In the genomic region with DNA sequence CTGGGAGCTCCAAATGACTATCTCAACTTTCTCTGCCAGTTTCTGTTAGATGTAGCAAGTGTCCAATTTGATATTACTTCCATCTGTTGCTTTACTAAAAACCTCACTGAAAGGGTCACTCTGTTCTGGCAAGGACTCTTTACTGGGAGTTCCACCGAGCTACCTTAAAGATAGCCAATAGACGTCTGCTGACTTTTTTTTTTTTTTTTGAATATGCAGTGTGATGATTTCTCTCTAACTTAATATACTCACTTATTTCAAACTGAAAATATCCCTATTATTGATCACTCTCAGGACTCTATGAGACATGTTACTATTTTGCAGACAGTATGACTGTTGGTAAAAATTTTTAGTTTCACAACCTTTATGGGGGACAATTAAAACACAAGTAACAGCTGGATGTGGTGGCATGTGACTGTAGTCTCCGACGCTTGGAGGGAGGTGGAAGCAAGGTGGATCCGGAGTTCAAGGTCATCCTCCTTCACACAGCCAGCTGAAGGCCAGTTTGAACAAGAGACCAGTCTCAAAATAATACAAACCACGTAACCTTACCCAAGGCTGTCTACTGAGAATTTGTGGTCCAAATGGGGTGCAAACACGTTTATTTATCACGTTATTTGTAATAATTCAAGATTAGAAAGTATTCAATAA, we compare ENCODE assay signal across 8 mouse cellular contexts. TPM values are rescaled to one million over a fixed set of nuclear protein-coding genes. Genes with fewer than 3 reads are reported as not detected.
DNase-seq lines count a peak whose midpoint lies in the region; ATAC-seq lines count a peak whose summit lies in the region.

No protein-coding gene starts in this region.

- H3K4me2 ChIP-seq in neural tube, embryonic 11.5 days (ENCODE audit: low read depth), result peak overlapping the region; percentile 71
- H3K4me2 ChIP-seq in forebrain, embryonic 14.5 days (ENCODE audit: low read length), result peak overlapping the region; percentile 70
- peak overlapping the region; percentile 73 for H3K4me2 ChIP-seq in limb, embryonic 13.5 days (replicated peaks)
- H3K4me2 ChIP-seq in stomach, embryonic 16.5 days (ENCODE audit: low read depth, low read length), result peak overlapping the region; percentile 80

- 0 out of 2 replicates have a peak, but pooled peaks cover 5% of the 10 kb centered on the region for H3K4me1 ChIP-seq in neural tube, embryonic 11.5 days (ENCODE audit: control insufficient read depth, insufficient read depth, low read length)
- H3K4me1 ChIP-seq in forebrain, embryonic 14.5 days (ENCODE audit: control insufficient read depth, insufficient read depth, low read length), result peaks cover 7% of the 10 kb centered on the region; the same call in 1 of the 2 replicates
- peaks cover 21% of the 10 kb centered on the region for H3K4me1 ChIP-seq in limb, embryonic 13.5 days
- peaks cover 9% of the 10 kb centered on the region; the same call in 1 of the 2 replicates for H3K4me1 ChIP-seq in stomach, embryonic 16.5 days (ENCODE audit: control insufficient read depth, insufficient read depth, low read length)

- no peaks in the 10 kb centered on the region for H3K9me3 ChIP-seq in neural tube, embryonic 11.5 days (ENCODE audit: control insufficient read depth, low read length)
- no peaks in the 10 kb centered on the region for H3K9me3 ChIP-seq in forebrain, embryonic 14.5 days (replicated peaks; ENCODE audit: control insufficient read depth, low read length)
- no peaks in the 10 kb centered on the region for H3K9me3 ChIP-seq in limb, embryonic 13.5 days
- H3K9me3 ChIP-seq in stomach, embryonic 16.5 days (replicated peaks; ENCODE audit: control insufficient read depth, low read length), result no peaks in the 10 kb centered on the region

- 35% methylated on average over 8 of the region's 8 CpGs for WGBS in neural tube, embryonic 11.5 days
- WGBS in forebrain, embryonic 14.5 days, result 32% methylated on average over 8 of the region's 8 CpGs
- 15% methylated on average over 8 of the region's 8 CpGs for WGBS in limb, embryonic 13.5 days
- WGBS in stomach, embryonic 16.5 days, result 11% methylated on average over 8 of the region's 8 CpGs

- peak overlapping the region; percentile 58 for H3K9ac ChIP-seq in neural tube, embryonic 11.5 days (ENCODE audit: low read length)
- H3K9ac ChIP-seq in forebrain, embryonic 14.5 days (ENCODE audit: low read length), result peak overlapping the region; percentile 83; the same call in 1 of the 2 replicates
- peak overlapping the region; percentile 81 for H3K9ac ChIP-seq in limb, embryonic 13.5 days
- H3K9ac ChIP-seq in stomach, embryonic 16.5 days (ENCODE audit: low read length), result peak overlapping the region; percentile 86

- no peak for DNase-seq in neural tube, embryonic 11.5 days (ENCODE audit: low spot score)
- no peak for DNase-seq in neural tube, embryonic 10.5 days (ENCODE audit: extremely low spot score, low spot score)
- DNase-seq in forebrain, embryonic 14.5 days (ENCODE audit: low spot score), result no peak
- no peak for DNase-seq in layer of hippocampus, adult 9-10 months (ENCODE audit: low spot score)
- DNase-seq in retina, embryonic 14.5 days (ENCODE audit: low spot score), result no peak

- H3K27me3 ChIP-seq in neural tube, embryonic 11.5 days (ENCODE audit: control insufficient read depth, insufficient read depth, low read length), result no peaks in the 10 kb centered on the region
- no peaks in the 10 kb centered on the region for H3K27me3 ChIP-seq in forebrain, embryonic 14.5 days (replicated peaks; ENCODE audit: control insufficient read depth, insufficient read depth, low read length)
- no peaks in the 10 kb centered on the region for H3K27me3 ChIP-seq in limb, embryonic 13.5 days
- H3K27me3 ChIP-seq in stomach, embryonic 16.5 days (ENCODE audit: control insufficient read depth, insufficient read depth, low read length), result no peaks in the 10 kb centered on the region

- ATAC-seq in neural tube, embryonic 11.5 days (ENCODE audit: insufficient read depth, low FRiP score, low TSS enrichment), result no peak
- no peak for ATAC-seq in forebrain, embryonic 14.5 days
- no peak for ATAC-seq in limb, embryonic 13.5 days (ENCODE audit: low FRiP score, low read depth)
- no peak for ATAC-seq in stomach, embryonic 16.5 days (ENCODE audit: insufficient read depth, low FRiP score)
- no peak for ATAC-seq in megakaryocyte progenitor cell, adult 5-6 weeks (replicated peaks; ENCODE audit: poor library complexity)

- peak overlapping the region; percentile 70; the same call in 1 of the 2 replicates for H3K27ac ChIP-seq in neural tube, embryonic 11.5 days (ENCODE audit: low read depth, low read length)
- no peak overlapping the region for H3K27ac ChIP-seq in forebrain, embryonic 14.5 days (ENCODE audit: low read depth, low read length)
- 0 out of 2 replicates have a peak overlapping the region, but pooled peaks have one; percentile 76 for H3K27ac ChIP-seq in limb, embryonic 13.5 days
- no peak overlapping the region for H3K27ac ChIP-seq in stomach, embryonic 16.5 days (ENCODE audit: low read length)

- H3K36me3 ChIP-seq in neural tube, embryonic 11.5 days (ENCODE audit: control insufficient read depth, insufficient read depth, low read length), result no peaks in the 10 kb centered on the region
- H3K36me3 ChIP-seq in forebrain, embryonic 14.5 days (ENCODE audit: control insufficient read depth, insufficient read depth, low read length), result peaks cover 12% of the 10 kb centered on the region
- peaks cover 40% of the 10 kb centered on the region for H3K36me3 ChIP-seq in limb, embryonic 13.5 days
- 0 out of 2 replicates have a peak, but pooled peaks cover 1% of the 10 kb centered on the region for H3K36me3 ChIP-seq in stomach, embryonic 16.5 days (ENCODE audit: control insufficient read depth, insufficient read depth, low read length)

- H3K4me3 ChIP-seq in neural tube, embryonic 11.5 days (ENCODE audit: low read depth, low read length), result peak overlapping the region; percentile 66
- H3K4me3 ChIP-seq in forebrain, embryonic 14.5 days (ENCODE audit: low read depth, low read length), result peak overlapping the region; percentile 85
- peak overlapping the region; percentile 95 for H3K4me3 ChIP-seq in limb, embryonic 13.5 days
- H3K4me3 ChIP-seq in stomach, embryonic 16.5 days (replicated peaks; ENCODE audit: low read length), result peak overlapping the region; percentile 86

RNA-seq across cellular contexts. Expression of a gene that starts 0.8 kb away (rescaled TPM):
- polyA plus RNA-seq in neural tube, embryonic 11.5 days (2014; fragmentation: Nextera tagmentation; extraction: Ambion mirVana), result 158 and 199 TPM in 2 replicates
- polyA plus RNA-seq in forebrain, embryonic 14.5 days (2014; fragmentation: Nextera tagmentation; extraction: Ambion mirVana), result 262 and 286 TPM in 2 replicates
- polyA plus RNA-seq in limb, embryonic 13.5 days (2015; fragmentation: Nextera tagmentation; extraction: Ambion mirVana), result 251 and 252 TPM in 2 replicates
- 189 and 193 TPM in 2 replicates for polyA plus RNA-seq in stomach, embryonic 16.5 days (2015; fragmentation: Nextera tagmentation; extraction: Ambion mirVana)
- total RNA-seq in megakaryocyte progenitor cell, adult 5-6 weeks (2015), result 85.9 and 103 TPM in 2 replicates
- total RNA-seq in megakaryocyte progenitor cell, adult 5-6 weeks (2017), result 197 and 208 TPM in 2 replicates

RNA-seq across cellular contexts. Expression of a gene that starts 1.1 kb away (rescaled TPM):
- 22.4 and 26.0 TPM in 2 replicates for polyA plus RNA-seq in neural tube, embryonic 11.5 days (2014; fragmentation: Nextera tagmentation; extraction: Ambion mirVana)
- polyA plus RNA-seq in forebrain, embryonic 14.5 days (2014; fragmentation: Nextera tagmentation; extraction: Ambion mirVana), result 28.2 and 29.5 TPM in 2 replicates
- polyA plus RNA-seq in limb, embryonic 13.5 days (2015; fragmentation: Nextera tagmentation; extraction: Ambion mirVana), result 29.6 and 30.1 TPM in 2 replicates
- polyA plus RNA-seq in stomach, embryonic 16.5 days (2015; fragmentation: Nextera tagmentation; extraction: Ambion mirVana), result 24.0 and 27.4 TPM in 2 replicates
- total RNA-seq in megakaryocyte progenitor cell, adult 5-6 weeks (2015), result 22.9 and 23.0 TPM in 2 replicates
- total RNA-seq in megakaryocyte progenitor cell, adult 5-6 weeks (2017), result 30.0 and 31.9 TPM in 2 replicates

RNA-seq across cellular contexts. Expression of a gene that starts 19.3 kb away (rescaled TPM):
- polyA plus RNA-seq in neural tube, embryonic 11.5 days (2014; fragmentation: Nextera tagmentation; extraction: Ambion mirVana), result 0.81 and 4.2 TPM in 2 replicates
- polyA plus RNA-seq in forebrain, embryonic 14.5 days (2014; fragmentation: Nextera tagmentation; extraction: Ambion mirVana), result not detected in 2 replicates
- 9.3 and 10.0 TPM in 2 replicates for polyA plus RNA-seq in limb, embryonic 13.5 days (2015; fragmentation: Nextera tagmentation; extraction: Ambion mirVana)
- polyA plus RNA-seq in stomach, embryonic 16.5 days (2015; fragmentation: Nextera tagmentation; extraction: Ambion mirVana), result 1.3 and 19.4 TPM in 2 replicates
- not detected in 2 replicates for total RNA-seq in megakaryocyte progenitor cell, adult 5-6 weeks (2015)
- not detected in 2 replicates for total RNA-seq in megakaryocyte progenitor cell, adult 5-6 weeks (2017)

RNA-seq across cellular contexts. Expression of a gene that starts 23.6 kb away (rescaled TPM):
- polyA plus RNA-seq in neural tube, embryonic 11.5 days (2014; fragmentation: Nextera tagmentation; extraction: Ambion mirVana), result 27.4 and 31.1 TPM in 2 replicates
- 47.2 and 53.3 TPM in 2 replicates for polyA plus RNA-seq in forebrain, embryonic 14.5 days (2014; fragmentation: Nextera tagmentation; extraction: Ambion mirVana)
- polyA plus RNA-seq in limb, embryonic 13.5 days (2015; fragmentation: Nextera tagmentation; extraction: Ambion mirVana), result 59.2 and 63.6 TPM in 2 replicates
- polyA plus RNA-seq in stomach, embryonic 16.5 days (2015; fragmentation: Nextera tagmentation; extraction: Ambion mirVana), result 43.5 and 46.6 TPM in 2 replicates
- total RNA-seq in megakaryocyte progenitor cell, adult 5-6 weeks (2015), result 9.9 and 12.3 TPM in 2 replicates
- 21.8 and 24.6 TPM in 2 replicates for total RNA-seq in megakaryocyte progenitor cell, adult 5-6 weeks (2017)

RNA-seq across cellular contexts. Expression of a gene that starts 24.2 kb away (rescaled TPM):
- polyA plus RNA-seq in neural tube, embryonic 11.5 days (2014; fragmentation: Nextera tagmentation; extraction: Ambion mirVana), result 73.3 and 82.2 TPM in 2 replicates
- 95.0 and 96.9 TPM in 2 replicates for polyA plus RNA-seq in forebrain, embryonic 14.5 days (2014; fragmentation: Nextera tagmentation; extraction: Ambion mirVana)
- polyA plus RNA-seq in limb, embryonic 13.5 days (2015; fragmentation: Nextera tagmentation; extraction: Ambion mirVana), result 65.2 and 73.1 TPM in 2 replicates
- 62.5 and 77.8 TPM in 2 replicates for polyA plus RNA-seq in stomach, embryonic 16.5 days (2015; fragmentation: Nextera tagmentation; extraction: Ambion mirVana)
- total RNA-seq in megakaryocyte progenitor cell, adult 5-6 weeks (2015), result 26.0 and 38.2 TPM in 2 replicates
- total RNA-seq in megakaryocyte progenitor cell, adult 5-6 weeks (2017), result 24.4 and 27.3 TPM in 2 replicates

Comparison
In these comparisons a context has a peak if more than half of its experiments do, and no peak if none do; other contexts are left out.
1. H3K27ac ChIP-seq: peak in neural tube, embryonic 11.5 days (single experiment) and limb, embryonic 13.5 days (single experiment); none in forebrain, embryonic 14.5 days (single experiment) and stomach, embryonic 16.5 days (single experiment).
2. Peak in every context shown above with its lines, with median percentiles within 50 percentile points of each other: H3K4me2 ChIP-seq, H3K4me3 ChIP-seq and H3K9ac ChIP-seq.